Mouse (Mus musculus): ENCODE data around the gene Dlx4.

Gene Dlx4

GRCm38 (mm10) chr11:95145851-95146403 lies at the start of gene Dlx4:
Gene Dlx4, minus strand, starts transcription at chr11:95146263.
- DNase-seq (ENCODE audit: low spot score), result no peak

GRCm38 (mm10) chr11:95189863-95190262 lies 43.8 kb upstream of the Dlx4 start:
- DNase-seq (ENCODE audit: low spot score), result no peak

DNA sequence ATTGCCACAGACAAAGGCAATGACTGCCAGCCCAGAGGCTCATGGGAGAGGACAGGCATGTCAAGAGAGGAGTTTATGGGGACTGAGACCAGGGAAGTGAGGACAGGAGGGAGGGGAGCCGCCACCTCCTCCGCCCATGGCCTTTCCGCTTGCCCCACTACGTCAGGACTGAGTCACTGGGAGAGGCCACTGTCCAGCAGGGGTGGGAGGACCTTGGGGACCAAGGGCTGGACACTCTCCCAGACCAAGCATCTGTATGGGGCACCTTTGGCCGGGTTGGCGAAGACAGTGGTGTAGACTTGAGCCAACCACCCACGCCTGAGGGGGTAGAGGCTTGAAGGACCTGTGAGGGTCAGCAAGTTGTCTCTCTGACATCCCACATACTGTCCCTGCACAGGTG lies 40.8 kb upstream of the Dlx4 start:
- no peak for DNase-seq (ENCODE audit: low spot score)

- DNase-seq (ENCODE audit: low spot score), result no peak
Observed at GRCm38 (mm10) chr11:95185700-95186099, 39.6 kb upstream of the Dlx4 start.

GRCm38 (mm10) chr11:95184561-95184960 lies 38.5 kb upstream of the Dlx4 start:
- no peak for DNase-seq (ENCODE audit: low spot score)

- DNase-seq (ENCODE audit: low spot score), result no peak
Observed at GRCm38 (mm10) chr11:95179311-95179710, 33.2 kb upstream of the Dlx4 start.

GRCm38 (mm10) chr11:95165857-95166256 lies 19.8 kb upstream of the Dlx4 start:
- no peak for DNase-seq (ENCODE audit: low spot score)

GRCm38 (mm10) chr11:95161708-95162107 lies 15.6 kb upstream of the Dlx4 start:
- DNase-seq (ENCODE audit: low spot score), result no peak

- DNase-seq (ENCODE audit: low spot score), result no peak
Observed at GRCm38 (mm10) chr11:95160693-95161092, 14.6 kb upstream of the Dlx4 start.

DNA sequence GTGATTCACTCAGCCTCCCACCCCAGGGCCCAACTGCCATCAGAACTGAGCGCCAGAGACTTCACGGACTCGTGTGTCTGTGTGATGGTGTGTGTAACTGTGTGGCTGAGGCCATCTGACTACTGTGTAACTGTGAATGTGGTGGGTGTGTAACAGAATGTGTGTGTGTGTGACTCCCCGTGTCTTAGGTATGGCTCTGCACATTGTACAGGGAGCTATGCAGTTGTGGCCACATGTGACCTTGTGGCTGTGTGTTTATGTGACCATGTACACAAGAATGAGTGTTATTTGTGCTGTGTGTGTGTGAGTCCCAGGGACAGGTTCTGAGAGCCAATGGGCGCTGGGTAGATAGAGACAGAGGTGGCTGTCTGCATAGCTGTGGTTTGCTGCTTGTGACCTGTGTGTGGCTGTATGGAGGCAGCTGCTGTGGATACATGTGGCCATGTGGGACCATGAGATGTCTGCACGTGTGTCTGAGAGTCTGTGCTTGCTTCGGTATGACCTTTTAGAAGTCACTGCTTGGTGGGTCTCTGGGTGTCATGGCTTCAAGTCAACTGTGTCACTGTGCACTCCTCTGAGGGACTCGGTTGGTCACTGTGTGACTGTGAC lies 13.8 kb upstream of the Dlx4 start:
- DNase-seq (ENCODE audit: low spot score), result no peak

DNA sequence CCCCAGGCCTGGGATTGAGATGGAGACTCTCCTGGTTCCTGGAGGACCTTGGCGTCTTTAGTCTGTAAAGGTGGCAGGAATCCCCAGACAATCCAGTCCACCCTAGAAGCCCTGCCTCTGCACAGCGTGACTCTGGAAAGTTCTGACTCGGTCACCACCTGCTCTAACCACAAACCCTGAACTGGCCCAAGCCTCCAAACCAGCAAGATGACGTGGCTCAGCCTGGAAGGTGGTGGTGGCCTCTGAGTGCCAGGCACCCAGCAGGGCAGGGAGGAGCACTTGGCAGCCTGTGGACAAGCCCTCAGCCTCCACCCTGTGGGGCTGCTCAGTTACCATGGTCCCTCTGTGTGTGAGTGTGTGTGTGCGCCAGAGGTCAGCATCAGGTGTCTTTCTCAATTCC lies 11.8 kb upstream of the Dlx4 start:
- DNase-seq (ENCODE audit: low spot score), result no peak

GRCm38 (mm10) chr11:95157356-95157755 lies 11.3 kb upstream of the Dlx4 start:
- DNase-seq (ENCODE audit: low spot score), result no peak

DNA sequence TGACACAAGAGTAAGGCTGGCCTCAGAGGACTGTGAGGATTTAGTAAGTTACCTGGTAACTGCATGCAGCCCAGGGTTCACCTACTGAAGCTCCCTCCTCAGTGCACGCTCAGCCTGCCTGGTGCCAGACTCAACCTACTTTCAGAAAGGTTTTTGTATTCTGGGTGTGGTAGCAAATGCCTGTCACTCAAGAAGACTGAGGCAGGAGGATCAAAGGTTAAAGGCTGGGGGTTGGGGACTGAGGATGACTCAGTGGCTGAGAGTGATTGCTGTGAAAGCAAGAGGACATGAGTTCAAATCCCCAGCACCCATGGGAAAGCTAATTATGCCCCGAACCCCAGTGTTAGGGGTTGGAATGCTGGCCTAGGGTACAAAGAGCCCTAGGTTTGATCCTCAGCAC lies 9.4 kb upstream of the Dlx4 start:
- no peak for DNase-seq (ENCODE audit: low spot score)

- no peak for DNase-seq (ENCODE audit: low spot score)
Observed at GRCm38 (mm10) chr11:95153681-95154080, 7.6 kb upstream of the Dlx4 start.

DNA sequence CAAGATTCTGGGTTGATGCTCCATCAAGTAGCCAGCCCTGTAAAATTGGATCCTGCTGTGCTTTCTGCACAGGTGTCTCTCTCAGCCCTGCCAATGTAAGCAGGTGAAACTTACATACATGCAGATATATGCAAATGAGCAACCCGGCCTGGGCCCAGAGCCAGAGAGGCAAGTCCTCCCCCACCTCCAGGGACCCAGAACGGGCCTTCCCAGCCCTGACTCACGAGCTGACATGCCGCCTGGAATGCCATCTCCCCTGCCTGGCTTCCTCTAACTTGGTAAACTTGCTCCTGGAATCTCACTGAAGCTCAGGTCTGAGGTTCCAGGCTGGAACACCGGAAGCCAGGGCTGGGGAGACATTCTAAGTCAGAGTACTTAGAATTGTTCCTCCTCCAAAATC lies 7.1 kb upstream of the Dlx4 start:
- DNase-seq (ENCODE audit: low spot score), result no peak

- DNase-seq (ENCODE audit: low spot score), result no peak
Observed at GRCm38 (mm10) chr11:95150269-95151049, 4.4 kb upstream of the Dlx4 start.

DNA sequence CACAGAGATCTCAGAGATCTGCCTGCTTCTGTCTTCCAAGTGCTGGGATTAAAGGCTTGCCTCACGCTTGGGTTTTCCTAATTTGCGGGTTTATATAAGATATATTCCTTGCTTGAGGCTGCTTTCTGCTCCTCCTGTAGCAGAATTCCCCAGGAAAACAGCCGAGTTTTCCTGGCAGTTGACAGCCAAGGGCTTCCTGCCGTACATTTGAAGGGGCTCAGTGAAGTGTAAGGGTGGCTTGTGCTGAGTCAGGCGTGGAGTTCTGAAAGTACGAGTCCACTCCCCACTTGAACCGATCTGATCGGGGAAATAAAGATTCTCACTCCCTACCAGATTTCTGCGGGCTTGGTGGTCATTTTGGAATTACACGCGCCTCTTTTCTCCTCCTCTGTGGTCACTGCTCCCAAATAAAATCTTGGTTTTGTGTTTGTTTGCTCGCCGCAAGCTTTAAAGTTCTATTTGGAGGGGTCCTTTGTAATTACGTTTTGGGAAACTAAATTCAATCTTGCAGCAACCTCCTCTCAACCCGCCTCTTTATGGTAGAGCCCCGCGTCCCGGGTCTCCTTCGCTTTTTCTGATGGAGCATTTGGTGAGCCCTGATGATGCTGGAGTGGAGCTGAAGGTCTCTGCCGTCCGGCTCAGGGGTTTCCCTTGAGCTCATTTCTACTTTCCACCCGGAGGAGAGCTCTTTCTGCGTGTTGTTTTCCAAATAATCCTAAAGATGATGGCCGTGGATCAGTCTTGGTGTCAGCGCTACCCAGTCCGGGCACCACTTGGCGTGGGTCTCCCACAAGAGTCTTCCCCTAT lies 3.6 kb upstream of the Dlx4 start:
- DNase-seq (ENCODE audit: low spot score), result no peak

GRCm38 (mm10) chr11:95148754-95149153 lies 2.7 kb upstream of the Dlx4 start:
- no peak for DNase-seq (ENCODE audit: low spot score)

- no peak for DNase-seq (ENCODE audit: low spot score)
Observed at GRCm38 (mm10) chr11:95144946-95145483, 1.0 kb downstream of the Dlx4 start.

DNA sequence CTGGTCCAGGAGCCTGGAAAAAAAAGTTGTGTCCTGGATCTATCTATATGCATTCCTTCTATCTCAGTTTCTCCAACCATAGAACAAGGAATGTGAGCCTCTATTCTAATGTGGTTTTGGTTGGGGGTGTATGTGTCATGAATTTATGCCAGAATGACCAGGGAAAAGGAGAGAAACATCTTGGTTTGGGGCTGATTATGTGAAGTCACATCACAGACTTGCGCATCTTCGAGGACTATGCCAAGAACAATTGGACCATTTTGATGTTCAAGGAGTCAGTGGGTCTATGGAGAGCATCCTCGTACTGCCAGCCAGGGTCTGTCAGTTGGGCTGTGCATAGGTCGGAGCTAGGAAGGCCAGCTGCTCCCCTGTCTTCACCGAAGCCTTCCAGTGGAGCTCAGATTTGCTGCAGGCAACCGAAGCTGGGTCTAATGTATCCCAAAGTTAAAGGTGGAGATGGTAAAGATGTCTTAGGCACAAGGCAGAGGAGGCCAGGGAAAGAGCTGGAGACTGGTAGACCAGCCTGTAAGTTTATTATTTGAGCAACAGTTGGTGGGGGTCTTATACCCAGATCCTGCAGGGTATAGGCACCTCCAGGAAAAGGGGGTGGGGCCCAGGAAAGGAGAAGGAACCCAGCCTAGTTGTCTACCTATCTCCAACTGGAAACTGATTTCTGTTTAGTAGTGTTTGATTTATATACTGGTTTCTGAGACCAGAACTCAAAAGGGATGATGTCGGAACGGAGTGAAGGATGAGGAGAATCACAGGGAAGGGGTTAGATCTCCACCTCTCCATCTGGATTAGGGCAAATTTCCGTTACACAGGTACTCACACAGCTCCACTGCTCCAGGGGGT lies 1.7 kb downstream of the Dlx4 start:
- no peak for DNase-seq (ENCODE audit: low spot score)

DNA sequence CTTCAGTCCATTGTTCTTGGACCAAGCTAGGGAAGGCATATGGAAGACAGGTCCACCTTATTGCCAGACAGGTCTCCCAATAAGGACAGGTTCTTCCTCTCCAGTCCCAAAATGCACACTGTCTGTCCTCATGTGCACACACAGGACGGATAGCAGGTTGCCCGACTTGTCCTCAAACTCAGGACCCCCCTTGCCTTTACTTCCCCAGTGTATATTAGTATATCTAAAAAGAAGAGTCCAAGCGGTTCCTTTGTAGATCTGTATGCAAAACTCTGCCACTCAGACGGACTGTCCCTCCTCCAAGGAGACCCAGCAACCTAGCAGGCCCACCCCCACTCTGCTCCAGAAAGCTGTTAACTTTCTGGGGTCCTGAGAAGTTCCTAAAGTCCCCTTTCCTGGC lies 2.4 kb downstream of the Dlx4 start:
- DNase-seq (ENCODE audit: low spot score), result no peak

Data from urinary bladder, postnatal 10 days (tissue).